Comparison of ENCODE assay signal across 12 mouse cellular contexts in the genomic region with DNA sequence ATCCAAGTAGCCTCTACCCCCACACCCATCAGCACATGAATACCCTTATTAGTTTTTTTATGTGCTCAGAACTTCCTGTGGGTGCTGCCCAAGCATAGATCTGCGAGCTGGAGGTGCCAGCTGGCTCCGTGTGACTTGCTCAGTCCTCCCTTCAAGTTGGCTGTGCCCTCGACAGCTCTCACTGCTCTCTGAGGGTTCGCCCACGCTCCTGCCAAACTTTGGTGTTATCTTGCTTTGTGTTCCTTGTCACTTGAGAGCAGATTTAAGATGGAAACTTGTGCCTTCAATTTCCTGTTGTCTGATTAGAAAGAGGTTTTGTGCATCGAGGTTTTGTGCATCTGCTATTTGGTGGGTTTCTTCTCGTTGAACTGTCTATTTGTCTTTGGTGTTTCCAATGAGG.
DNase-seq lines count a peak whose midpoint lies in the region; ATAC-seq and TF ChIP-seq lines count a peak whose summit lies in the region.
"Had no signal": no experiment of that assay in that cellular context is flagged by ENCODE, and none has a peak within 500 bp of the region (broad histone marks: within the 10 kb centered on the region; RNA-seq: fewer than 3 reads in every experiment).

No protein-coding gene starts in this region.

- TF ChIP-seq POLR2A in lung, adult 2 months (IDR thresholded peaks at IDR 0.05; ENCODE audit: borderline replicate concordance, extremely low read depth, low read depth, low read length) = no peak

- no peak for TF ChIP-seq EP300 in heart, postnatal 0 days (IDR thresholded peaks at IDR 0.05; ENCODE audit: low read depth)

- peaks cover 14% of the 10 kb centered on the region for H3K4me1 ChIP-seq in lung, embryonic 16.5 days (replicated peaks; ENCODE audit: control insufficient read depth, insufficient read depth, low read length)
- peaks cover 6% of the 10 kb centered on the region for H3K4me1 ChIP-seq in lung, adult 2 months (ENCODE audit: control insufficient read depth, insufficient read depth, low read length)
- peaks cover 55% of the 10 kb centered on the region for H3K4me1 ChIP-seq in heart, postnatal 0 days (ENCODE audit: control insufficient read depth, insufficient read depth)

- H3K27ac ChIP-seq in lung, embryonic 16.5 days (ENCODE audit: low read length) = peak overlapping the region; percentile 1; the same call in 1 of the 2 replicates
- peak overlapping the region; percentile 76 for H3K27ac ChIP-seq in heart, postnatal 0 days (ENCODE audit: low read depth)
- H3K27ac ChIP-seq: limb, embryonic 10.5 days; midbrain, embryonic 10.5 days had no signal

- H3K36me3 ChIP-seq in lung, embryonic 16.5 days (ENCODE audit: control insufficient read depth, insufficient read depth, low read length) = no peaks in the 10 kb centered on the region
- H3K36me3 ChIP-seq in heart, postnatal 0 days (replicated peaks; ENCODE audit: control insufficient read depth, insufficient read depth, low read length) = peaks cover 7% of the 10 kb centered on the region; the same call in 1 of the 2 replicates
- H3K36me3 ChIP-seq: embryonic facial prominence, embryonic 15.5 days; midbrain, embryonic 10.5 days had no signal

- no peak overlapping the region for H3K4me3 ChIP-seq in lung, embryonic 16.5 days (ENCODE audit: low read length)
- no peak overlapping the region for H3K4me3 ChIP-seq in lung, adult 2 months (replicated peaks; ENCODE audit: extremely low read depth, low read depth, low read length)
- H3K4me3 ChIP-seq in heart, postnatal 0 days (ENCODE audit: low read depth, low read length) = no peak overlapping the region
- H3K4me3 ChIP-seq: embryonic facial prominence, embryonic 15.5 days; limb, embryonic 10.5 days; midbrain, embryonic 10.5 days had no signal

- no peak for TF ChIP-seq CTCF in lung, adult 2 months (IDR thresholded peaks at IDR 0.05; ENCODE audit: insufficient read depth, low read length)
- peak; percentile 2; the same call in 1 of the 2 replicates for TF ChIP-seq CTCF in heart, postnatal 0 days (IDR thresholded peaks at IDR 0.05; ENCODE audit: low read depth)

- no peak for DNase-seq in lung, adult 2 months
- DNase-seq in adipocyte (ENCODE audit: low spot score) = peak; percentile 56
- DNase-seq in heart, postnatal 0 days (ENCODE audit: low spot score) = peak; percentile 51
- DNase-seq in thymus, postnatal 0 days (ENCODE audit: low spot score) = peak; percentile 48
- DNase-seq in testis, postnatal 10 days (ENCODE audit: low spot score) = no peak
- DNase-seq in urinary bladder, postnatal 4 days (ENCODE audit: low spot score in 2 of 2) = no peak
- DNase-seq: gastrocnemius, postnatal 25 days had no signal

- H3K9ac ChIP-seq in lung, embryonic 16.5 days (ENCODE audit: low read length) = no peak overlapping the region
- no peak overlapping the region for H3K9ac ChIP-seq in heart, postnatal 0 days (replicated peaks; ENCODE audit: low read depth, low read length)
- H3K9ac ChIP-seq: embryonic facial prominence, embryonic 15.5 days had no signal

- 38% methylated on average over 7 of the region's 7 CpGs for WGBS in lung, embryonic 16.5 days
- WGBS in lung, adult 2 months = 27% methylated on average over 7 of the region's 7 CpGs
- 18% methylated on average over 7 of the region's 7 CpGs for WGBS in heart, postnatal 0 days

- no peaks in the 10 kb centered on the region for H3K9me3 ChIP-seq in lung, embryonic 16.5 days (ENCODE audit: control insufficient read depth, low read length)
- no peaks in the 10 kb centered on the region for H3K9me3 ChIP-seq in heart, postnatal 0 days (replicated peaks; ENCODE audit: control insufficient read depth, low read length)
- H3K9me3 ChIP-seq: embryonic facial prominence, embryonic 15.5 days; limb, embryonic 10.5 days; midbrain, embryonic 10.5 days had no signal

- H3K27me3 ChIP-seq in lung, embryonic 16.5 days (ENCODE audit: control insufficient read depth, insufficient read depth, low read depth, low read length) = no peaks in the 10 kb centered on the region
- H3K27me3 ChIP-seq in heart, postnatal 0 days (ENCODE audit: control insufficient read depth, insufficient read depth, low read length) = no peaks in the 10 kb centered on the region
- H3K27me3 ChIP-seq: embryonic facial prominence, embryonic 15.5 days; Patski had no signal

- no peak overlapping the region for H3K4me2 ChIP-seq in lung, embryonic 16.5 days (ENCODE audit: low read depth, low read length)
- H3K4me2 ChIP-seq in heart, postnatal 0 days (ENCODE audit: low read depth, low read length) = no peak overlapping the region
- H3K4me2 ChIP-seq: embryonic facial prominence, embryonic 15.5 days had no signal

- ATAC-seq in lung, embryonic 16.5 days (ENCODE audit: low read depth) = peak; percentile 21; the same call in 1 of the 2 replicates
- ATAC-seq in heart, postnatal 0 days (ENCODE audit: insufficient read depth, low read depth) = no peak
- ATAC-seq: Patski had no signal

Comparison
In these comparisons a context has a peak if more than half of its experiments do, and no peak if none do; other contexts are left out.
1. DNase-seq: peak in adipocyte (single experiment), heart, postnatal 0 days (single experiment) and thymus, postnatal 0 days (single experiment); none in lung, adult 2 months (single experiment), testis, postnatal 10 days (single experiment) and urinary bladder, postnatal 4 days (0 of 2).